Mouse (Mus musculus) ovary, adult 18-20 months (tissue): ENCODE data around the gene Fhad1.
"Not testable (repeated sequence)": the region's sequence is repeated elsewhere in the genome, so short reads cannot be mapped to it uniquely, and the experiment has no call there.

ENCODE experiments used
- DNase-seq: peaks from one replicate; pipeline ENCODE4 v3.0.0; 2022; ENCODE audit warnings: low spot score, mixed read lengths

The Fhad1 gene

GRCm38 (mm10) chr4:142014659-142015608, at the start of gene Fhad1:
Gene Fhad1, minus strand, starts transcription at chr4:142015082.
- peak; percentile 81 for DNase-seq

- no peak for DNase-seq
Measured at GRCm38 (mm10) chr4:142063057-142063534, 48.2 kb upstream of the Fhad1 start.

GRCm38 (mm10) chr4:142061485-142062240, 46.8 kb upstream of the Fhad1 start:
- no peak for DNase-seq

DNA sequence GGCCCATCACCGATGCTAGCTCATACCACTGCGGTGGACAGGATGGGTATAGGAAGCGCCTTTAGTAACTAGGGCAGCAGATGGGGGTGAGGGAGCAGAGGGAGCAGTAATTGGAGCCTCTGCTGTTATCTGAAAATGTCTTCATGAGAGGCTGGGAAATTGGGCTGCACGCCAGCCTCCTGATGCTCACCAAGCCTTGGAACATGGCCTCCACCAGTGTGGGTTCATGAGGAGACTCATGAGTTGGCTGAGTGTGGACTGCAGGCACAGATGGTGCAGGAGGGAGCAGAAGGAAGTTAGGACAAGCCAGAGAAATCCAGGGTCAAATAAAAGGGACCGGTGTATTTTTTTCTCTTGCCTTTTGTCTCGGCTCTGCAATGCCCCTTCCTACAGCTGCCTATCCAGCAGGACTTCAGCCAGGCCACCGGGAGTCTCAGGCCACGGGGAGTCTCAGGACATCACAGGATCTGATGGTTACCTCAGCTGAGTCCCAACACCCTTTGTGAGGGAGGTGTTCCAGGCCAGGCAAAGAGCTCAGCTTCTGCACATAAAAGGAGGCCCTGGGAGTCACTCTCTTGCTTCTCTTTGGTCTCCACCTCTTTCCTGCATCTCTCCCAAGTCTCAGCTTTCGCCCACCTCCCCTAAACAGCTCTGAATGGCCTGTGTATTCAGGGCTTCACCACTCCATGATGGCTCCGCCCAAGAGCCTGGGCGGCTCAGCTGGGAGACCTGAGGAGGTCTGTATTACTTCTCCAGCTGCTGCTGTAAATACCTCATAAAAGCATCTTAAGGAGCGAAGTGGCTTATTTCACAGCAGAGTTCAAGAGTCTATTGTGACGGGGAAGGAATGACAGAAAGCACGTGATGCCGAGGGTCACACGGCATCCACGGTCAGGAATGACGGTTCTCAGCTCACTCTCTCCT, 45.8 kb upstream of the Fhad1 start:
- DNase-seq: no peak

DNA sequence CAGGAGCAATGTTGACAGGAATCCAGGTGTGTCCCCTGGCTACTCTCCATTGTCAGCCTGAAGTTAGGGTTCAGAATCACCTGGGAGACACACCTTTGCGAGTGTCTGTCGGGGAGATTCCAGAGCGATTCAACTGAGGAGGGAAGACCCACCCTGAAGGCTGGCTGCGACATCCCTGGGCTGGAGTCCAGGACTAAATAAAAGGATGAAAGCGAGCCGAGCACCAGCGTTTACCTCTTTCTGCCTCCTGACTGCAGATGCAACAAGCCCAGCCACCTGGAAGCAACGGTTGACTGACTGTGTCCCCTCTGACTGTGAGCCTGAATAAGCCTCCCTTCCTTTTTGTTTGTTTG, 44.9 kb upstream of the Fhad1 start:
- DNase-seq: no peak

DNA sequence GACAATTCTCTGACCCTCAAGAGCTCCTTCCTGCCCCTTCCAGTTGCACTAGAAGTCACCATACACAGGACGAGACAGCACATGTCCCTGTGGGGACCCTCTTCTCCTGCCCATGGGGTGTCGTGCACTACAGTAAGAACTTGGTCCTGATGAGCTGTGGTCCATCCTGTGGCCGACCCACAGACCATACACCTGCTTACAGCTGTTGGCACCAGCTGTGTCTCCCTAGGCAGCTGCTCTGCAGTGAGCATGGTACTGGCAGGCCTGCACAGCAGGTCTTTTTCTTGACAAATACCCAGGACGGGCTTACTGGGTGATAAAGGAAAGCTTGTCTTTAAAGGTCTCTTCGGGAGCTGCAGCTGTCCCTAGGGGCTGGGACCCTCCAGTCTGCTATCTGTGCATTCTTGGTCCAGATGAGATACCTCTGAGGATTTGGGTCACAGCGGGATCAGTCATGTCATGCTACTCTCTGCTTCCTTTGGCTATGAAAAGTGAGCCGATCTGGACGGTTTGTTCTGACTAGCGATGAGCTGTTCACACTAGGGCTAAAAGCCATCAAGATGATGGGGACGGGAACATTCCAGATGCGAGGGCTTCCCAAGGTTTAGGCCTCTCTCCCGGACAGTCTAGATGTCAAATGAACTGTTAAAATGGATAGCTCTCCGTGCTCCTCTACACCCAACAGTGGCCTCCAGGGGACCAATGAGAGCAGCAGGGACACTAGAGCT, 44.4 kb upstream of the Fhad1 start:
- no peak for DNase-seq

GRCm38 (mm10) chr4:142057529-142058216, 42.8 kb upstream of the Fhad1 start:
- DNase-seq: no peak

GRCm38 (mm10) chr4:142055600-142055999, 40.7 kb upstream of the Fhad1 start:
- no peak for DNase-seq

DNA sequence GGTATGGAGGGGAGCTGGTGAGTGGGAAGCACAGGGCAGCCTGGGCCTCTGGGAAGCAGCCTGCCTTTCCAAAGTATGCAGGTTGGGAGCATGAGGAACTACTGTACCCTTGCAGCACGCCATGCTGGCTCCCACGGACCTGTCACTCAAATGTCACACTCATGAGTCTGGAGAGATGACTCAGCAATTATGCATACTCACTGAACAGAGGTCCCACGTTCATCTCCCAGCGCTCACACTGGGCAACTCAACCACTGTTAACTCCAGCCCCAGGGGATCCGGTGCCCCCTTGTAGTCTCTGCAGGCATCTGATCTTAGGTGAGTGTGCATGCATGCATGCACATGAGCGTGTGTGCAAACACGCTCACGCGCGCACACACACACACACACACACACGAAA, 39.7 kb upstream of the Fhad1 start:
- no peak for DNase-seq

DNA sequence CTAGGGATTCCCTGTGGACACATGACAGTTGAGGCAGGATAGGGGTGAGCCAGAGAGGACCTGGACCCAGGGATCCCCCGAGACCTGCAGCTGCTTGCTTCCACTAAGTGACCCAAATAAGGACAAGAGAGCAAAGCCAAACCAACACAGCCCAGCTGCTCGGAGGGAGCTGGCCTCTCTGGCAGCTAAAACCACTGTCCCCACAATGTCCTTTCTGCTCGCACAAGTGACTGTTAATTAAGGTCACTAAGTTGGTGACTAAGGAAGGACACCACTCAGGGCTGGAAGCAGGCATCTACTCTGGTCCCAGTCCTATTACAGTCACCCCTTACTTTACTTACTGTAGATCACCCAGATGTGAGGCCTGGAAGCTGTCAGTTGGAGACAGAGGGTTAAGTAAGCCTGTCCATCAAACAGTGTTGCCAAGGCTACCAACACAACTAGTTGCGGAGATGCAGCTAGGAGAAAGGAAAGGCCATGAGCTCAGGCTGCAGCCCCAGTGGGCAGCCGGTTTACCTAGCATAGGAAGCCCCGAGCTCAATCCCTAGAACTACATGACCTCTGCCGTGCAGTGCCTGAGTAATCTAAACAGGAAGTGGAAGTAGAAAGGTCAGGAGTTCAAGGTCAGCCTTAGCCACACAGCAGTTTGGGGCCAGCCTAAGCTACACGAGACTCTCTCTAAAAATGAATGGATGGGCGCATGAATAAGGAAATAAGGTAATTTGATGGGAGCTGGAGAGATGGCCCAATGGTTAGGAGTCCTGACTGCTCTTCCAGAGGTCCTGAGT, 39.0 kb upstream of the Fhad1 start:
- no peak for DNase-seq

- DNase-seq: no peak
Measured at GRCm38 (mm10) chr4:142053261-142053660, 38.4 kb upstream of the Fhad1 start.

DNA sequence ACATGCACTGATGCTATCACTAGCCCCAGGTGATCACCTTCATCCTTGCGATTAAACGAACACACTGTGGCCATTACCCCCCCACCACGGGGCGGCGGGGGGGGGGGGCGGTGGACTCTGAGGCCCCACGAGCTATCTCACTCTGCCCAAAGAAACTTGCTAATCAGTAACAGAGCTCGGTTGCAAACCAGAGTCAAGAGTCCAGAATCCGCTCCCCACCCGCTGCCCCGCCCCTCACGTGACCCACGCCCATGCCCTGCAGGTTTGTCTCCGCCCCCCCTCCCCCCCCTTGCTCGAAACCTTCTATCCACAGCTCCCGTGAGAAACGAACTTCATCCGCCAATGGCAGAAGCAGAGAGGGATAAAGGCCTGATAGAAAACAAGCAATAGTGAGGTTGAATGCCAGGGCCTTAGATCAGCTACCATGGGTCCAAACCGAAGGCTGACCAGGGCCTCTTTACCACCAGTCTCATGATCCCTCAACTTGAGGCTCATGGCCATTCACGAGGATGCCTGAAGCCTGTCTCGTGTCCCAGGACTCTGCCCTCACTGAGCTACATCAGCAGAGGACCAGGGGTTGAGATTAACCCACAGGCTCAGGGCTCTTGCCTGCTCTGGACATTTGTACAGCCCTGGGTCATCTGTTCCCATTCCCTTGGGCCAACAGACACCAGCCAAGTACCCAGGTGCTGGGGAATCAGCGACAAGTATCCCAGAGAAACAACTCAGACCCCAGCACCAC, 37.7 kb upstream of the Fhad1 start:
- DNase-seq: no peak

DNA sequence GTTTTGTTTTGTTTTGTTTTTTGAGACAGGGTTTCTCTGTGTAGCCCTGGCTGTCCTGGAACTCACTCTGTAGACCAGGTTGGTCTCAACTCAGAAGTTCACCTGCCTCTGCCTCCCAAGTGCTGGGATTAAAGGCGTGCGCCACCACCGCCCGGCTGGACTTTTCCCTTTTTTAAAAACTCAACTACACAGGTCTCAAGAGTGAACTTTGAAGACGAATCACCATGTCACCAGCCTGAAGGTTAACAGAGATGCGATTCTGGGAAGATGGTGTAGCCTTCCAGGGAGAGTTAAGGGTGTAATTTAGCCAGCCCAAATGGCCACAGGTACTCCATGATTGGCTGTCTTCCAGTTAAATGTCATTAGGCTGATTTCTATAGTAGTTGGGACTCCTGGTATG, 37.0 kb upstream of the Fhad1 start:
- DNase-seq: not testable (repeated sequence)

DNA sequence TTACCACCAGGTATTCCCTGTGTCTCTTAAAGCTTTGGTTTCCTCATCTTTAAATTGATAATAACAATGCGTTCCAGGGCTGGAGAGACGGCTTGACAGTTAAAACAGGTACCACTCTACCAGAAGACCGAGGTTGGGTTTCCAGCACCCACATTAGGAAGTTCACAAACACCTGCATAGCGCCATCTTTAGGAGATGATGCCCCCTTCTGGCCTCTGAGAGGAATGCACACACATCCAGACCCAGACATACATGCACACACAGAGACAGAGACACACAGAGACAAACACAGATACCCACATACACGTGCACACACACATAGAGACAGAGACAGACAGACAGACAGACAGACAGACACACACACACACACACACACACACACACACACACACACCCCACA, 35.1 kb upstream of the Fhad1 start:
- DNase-seq: no peak

DNA sequence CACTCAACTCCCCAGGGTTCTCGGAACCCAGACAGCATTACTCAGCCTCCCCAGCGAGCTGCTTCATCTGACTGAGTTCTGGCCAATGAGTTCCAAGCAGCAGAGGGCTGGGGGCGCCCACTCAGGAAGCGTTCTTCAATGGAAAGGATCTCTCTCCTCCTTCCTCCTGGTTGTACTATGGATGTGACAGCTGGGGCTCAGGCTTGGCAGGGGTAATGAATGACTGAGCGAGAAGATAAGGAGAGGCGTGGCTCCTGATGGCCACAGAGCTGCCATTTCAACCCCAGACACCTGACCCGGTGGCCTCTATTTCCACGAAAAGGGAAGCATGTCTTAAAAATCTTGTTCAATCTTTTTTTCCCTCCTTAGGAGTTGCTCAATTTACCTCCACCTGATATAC, 33.5 kb upstream of the Fhad1 start:
- DNase-seq: no peak

- no peak for DNase-seq
Measured at GRCm38 (mm10) chr4:142047005-142047404, 32.1 kb upstream of the Fhad1 start.

DNA sequence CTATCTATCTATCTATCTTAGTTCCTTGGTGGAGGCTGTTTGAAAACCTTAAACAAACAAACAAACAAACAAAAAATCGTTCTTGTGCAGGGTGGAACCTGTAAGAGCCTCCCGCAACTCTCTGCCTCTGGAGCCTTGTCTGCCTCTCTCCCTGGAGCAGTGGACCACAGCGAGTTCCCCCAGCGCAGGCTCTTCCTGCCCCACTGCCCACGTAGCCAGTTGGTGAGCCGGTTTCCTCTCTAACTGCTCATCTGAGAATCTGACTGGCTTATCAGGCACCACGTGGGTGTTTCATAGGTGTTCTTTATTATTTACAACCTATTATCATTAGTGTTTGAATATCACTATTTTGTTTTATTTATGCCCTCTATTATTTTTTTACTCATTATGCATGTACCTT, 31.6 kb upstream of the Fhad1 start:
- DNase-seq: no peak

GRCm38 (mm10) chr4:142045595-142046163, 30.8 kb upstream of the Fhad1 start:
- no peak for DNase-seq

DNA sequence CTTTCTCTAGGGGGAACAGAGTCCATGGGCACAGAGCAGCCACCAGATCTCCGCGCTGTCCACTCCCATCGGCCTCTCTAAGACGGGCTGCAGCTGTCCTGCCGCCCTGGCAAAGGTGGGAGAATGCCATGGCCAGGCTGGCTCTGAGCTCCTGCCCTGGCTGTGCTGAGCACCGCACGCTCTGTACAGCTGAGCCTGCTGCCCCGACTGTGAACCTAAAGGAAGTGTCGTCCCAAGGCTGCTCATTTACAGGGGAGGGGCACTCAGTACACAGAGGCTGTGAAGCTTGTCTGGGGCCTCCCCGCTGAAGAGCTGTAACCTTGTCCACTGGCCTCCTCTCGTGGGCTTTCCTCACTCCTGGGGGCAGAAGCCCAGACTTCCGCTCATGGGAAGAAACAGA, 29.6 kb upstream of the Fhad1 start:
- no peak for DNase-seq
